Mouse (Mus musculus) layer of hippocampus, adult 9-10 months (tissue): Measurements from ENCODE around the gene Nfia.

Experiments
- DNase-seq: peaks from one replicate; pipeline ENCODE4 v3.0.0; 2022; ENCODE audit warnings: low spot score

Nfia gene

DNA sequence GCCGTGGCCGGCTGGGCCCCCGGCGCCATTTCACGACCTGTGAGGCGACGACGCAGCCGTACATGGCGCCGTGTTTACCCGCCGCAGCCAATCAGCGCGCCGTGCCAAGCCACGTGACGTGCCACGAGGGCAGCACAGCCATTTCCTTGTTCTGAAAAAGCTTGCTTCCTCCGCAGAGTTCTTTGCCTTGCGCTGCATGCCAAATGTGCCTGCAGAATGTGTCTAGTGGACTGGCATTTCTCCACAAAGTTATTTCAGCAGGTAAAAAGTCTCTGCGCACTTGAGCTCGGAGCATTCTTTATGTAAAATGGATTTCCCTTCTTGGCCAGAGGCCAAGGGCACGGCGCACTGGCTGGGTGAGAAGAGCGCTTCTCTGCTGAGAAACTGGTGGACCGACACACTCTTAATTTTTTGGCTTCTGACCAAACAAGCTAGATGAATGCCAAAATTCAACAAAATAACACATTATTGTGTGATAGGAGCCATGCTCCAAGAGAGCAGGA is 96.5 kb downstream of the Nfia start:
- DNase-seq = peak; percentile 92

DNA sequence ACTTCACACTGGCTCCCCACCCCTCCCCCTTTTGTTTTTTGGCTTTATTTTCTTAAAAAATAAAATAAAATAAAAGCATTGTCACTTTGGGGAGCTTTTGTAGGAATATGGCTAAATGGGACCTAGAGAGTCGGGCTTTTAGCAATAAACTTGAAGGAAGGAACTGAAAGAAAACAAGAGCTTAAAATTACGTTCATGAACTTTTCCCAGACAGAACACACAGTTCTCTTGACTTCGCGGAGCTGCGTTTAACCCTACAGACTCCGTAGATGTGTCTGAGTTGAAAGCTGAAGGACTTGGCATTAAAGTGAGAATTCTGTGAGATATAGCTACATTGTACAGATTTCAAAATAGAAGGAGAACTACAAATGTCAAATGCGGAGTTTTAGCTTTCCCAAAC is 96.9 kb downstream of the Nfia start:
- no peak for DNase-seq

DNA sequence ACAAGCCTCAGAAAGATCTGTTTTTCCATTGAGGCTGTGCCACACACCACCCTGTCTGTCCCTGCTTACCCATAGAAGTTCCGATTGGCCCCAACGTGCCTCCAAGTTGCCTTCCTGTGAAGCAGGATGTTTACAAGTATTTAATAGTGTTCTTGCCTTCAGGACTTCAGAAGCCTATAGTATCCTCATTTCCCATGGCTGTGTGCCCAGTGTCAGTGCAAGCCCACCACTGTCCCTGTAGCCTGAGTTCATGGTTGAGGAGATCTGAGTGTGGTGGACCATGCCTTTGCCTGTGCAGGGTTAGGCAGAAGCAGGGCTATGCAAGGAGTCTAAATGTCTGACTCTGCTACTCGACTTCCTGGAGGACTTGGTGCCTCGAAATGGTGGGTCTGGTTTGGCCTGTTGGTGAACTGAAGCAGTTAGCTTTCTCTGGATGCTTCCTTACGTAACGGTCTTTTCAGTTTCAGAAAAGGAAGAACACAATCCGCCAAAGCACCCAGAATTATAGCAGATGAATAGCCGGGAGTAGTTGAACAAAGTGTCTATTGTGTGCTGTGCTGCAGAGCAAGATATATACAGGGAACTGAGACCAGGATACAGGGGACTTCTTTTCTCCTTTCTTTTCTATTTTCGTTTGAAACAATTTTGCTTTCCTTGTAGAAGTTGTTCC is 99.4 kb downstream of the Nfia start:
- no peak for DNase-seq

DNA sequence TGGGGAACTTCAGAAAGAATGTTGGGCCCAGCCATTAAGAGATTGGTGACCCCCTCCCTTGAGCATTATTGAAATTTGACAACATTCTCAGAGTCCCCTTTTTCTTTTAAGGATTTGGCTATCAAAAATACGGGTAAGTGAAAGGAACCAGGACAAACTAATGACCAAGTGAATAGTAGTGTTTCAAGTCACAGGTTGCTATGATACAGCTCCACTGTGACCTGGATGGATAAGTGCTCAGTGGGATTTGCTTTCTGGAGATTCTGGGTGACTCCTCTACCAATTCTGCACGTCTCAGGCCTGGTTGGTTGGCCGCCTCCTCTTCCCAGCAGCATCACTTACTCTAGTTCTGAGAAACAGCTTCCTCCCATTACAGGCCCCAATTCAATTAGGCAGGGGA is 102.4 kb downstream of the Nfia start:
- no peak for DNase-seq

GRCm38 (mm10) chr4:97875901-97876300 is 103.4 kb downstream of the Nfia start:
- DNase-seq = no peak

GRCm38 (mm10) chr4:97879696-97880095 is 107.2 kb downstream of the Nfia start:
- DNase-seq = no peak

DNA sequence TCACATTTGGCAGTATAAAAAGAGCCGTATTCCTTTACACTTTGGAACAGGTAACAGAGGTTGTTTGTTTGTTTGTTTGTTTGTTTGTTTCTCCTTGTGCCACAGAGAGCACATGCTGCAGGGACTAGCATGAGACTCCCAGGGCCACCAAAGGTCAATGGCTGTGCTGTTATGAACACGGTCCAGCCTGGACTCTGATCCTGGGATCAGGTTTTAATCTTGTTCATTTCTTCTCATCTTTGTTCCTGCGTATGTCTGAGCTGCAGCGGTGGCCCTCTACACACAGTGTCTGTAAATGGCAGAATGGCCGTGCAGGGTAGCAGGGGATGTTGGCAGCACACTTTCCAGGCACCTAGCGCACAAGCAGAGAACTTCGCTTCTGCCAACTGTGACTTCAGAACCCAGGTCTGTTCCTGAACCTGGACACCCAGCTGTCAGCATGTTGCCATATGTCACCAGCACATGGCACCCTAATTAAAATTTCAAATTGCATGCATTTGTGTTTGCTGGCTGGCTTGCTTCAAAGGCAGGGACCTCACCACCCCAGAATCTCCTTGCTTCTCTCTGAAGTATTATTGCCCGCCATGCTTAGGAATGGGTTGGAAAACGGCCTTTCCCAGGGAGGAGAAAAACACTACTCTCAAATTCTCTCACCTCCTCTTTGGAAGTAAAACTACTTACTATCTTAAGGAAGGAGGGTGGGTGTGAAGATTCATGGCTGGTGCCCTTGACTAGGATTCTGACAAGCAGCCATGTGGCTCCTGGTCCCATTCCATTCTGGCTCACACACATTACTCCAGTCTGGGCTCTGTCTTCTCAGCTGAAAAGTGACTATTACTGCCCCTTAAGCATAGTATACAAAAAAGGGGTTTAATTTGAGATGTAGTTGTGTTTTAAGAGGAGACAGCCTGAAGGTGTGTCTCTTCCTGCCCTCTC is 107.9 kb downstream of the Nfia start:
- DNase-seq = peak; percentile 61

- no peak for DNase-seq
Observed at GRCm38 (mm10) chr4:97885574-97885973, 113.0 kb downstream of the Nfia start.

- no peak for DNase-seq
Observed at GRCm38 (mm10) chr4:97886220-97886619, 113.7 kb downstream of the Nfia start.

- no peak for DNase-seq
Observed at GRCm38 (mm10) chr4:97887228-97887627, 114.7 kb downstream of the Nfia start.

DNA sequence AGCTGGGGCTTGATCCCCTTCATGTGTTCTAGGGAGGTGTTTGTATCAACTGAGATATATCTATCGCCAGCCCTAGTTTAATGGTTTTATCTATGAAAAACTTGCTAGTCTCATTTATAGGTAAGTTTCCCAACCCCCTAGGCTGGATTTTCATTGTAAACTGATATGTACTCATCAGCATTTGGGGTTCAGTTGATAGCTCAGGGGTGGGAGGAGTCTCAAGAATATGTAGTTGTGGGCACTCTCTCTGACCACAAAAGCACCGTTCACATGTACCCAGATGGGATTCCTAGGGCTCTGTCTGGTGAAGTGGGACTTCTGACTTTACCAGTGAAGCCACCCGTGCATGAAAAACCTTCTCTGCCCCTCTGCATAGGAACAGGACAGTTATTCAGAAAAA is 118.5 kb downstream of the Nfia start:
- no peak for DNase-seq

GRCm38 (mm10) chr4:97891611-97892010 is 119.1 kb downstream of the Nfia start:
- no peak for DNase-seq

GRCm38 (mm10) chr4:97893915-97894884 is 121.7 kb downstream of the Nfia start:
- no peak for DNase-seq

DNA sequence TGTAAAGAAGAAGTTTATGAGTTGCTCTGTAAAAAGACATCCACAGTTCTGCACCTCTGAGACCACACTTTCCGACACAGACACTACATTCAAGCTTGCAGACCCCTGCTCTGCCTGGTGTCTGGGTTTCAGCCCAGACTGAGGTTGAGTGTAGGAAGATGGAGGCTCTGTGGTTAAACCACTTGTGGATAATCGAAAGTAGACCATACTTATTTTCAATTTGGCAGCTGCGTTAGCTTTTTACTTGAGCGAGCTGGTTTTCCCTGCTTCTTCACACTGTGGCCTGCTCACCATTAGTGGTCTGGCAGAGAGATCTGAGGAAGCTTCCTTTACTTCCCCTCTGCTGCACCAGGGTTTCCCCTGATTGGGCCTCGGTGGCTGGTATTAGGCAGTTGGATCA is 123.4 kb downstream of the Nfia start:
- no peak for DNase-seq

GRCm38 (mm10) chr4:97900256-97900944 is 127.9 kb downstream of the Nfia start:
- no peak for DNase-seq

DNA sequence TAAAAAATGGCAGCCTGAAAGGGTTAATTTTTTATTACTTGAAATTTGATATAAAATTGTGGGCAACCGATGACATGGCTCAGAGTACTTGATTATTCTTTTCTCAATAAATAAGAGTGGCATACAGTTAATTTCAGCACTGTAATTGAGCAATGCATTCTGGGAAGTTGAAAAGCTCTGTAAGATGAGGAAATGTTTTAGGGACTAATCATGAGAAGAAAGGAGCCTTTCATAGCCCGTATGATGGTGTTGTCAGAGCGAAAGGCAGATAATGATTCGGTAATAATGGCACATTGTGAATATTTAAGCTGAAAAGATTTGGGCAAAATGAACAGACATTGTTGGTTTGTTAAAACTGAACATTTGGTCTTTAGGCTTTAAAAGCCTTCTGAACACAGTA is 133.3 kb downstream of the Nfia start:
- no peak for DNase-seq

DNA sequence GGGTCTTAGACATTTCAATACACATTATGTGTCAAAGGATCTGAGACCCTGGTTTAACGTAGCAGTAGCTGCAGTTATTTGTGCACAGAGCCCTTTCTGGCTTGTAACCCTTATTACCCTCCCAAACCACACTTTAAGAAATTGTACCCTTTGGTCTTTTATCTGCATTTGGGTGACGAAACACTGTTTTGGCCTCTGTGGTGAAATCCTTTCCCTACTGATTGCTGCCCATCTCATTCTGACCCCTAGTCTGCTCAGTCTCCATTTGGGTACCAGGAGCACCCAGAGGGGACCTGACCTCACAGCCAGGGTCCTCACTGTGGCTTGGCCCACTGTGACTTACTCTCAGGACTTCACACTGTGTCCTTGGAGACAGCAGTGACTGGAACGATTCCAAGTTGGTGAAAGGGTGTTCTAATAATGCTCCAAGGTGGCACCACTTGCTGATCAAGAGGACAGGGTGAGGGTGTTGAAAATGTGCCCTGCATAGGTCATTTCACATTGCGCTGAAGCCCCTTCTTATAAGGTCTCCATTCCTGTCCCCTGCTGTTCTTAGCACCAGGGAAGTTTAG is 136.1 kb downstream of the Nfia start:
- no peak for DNase-seq

DNA sequence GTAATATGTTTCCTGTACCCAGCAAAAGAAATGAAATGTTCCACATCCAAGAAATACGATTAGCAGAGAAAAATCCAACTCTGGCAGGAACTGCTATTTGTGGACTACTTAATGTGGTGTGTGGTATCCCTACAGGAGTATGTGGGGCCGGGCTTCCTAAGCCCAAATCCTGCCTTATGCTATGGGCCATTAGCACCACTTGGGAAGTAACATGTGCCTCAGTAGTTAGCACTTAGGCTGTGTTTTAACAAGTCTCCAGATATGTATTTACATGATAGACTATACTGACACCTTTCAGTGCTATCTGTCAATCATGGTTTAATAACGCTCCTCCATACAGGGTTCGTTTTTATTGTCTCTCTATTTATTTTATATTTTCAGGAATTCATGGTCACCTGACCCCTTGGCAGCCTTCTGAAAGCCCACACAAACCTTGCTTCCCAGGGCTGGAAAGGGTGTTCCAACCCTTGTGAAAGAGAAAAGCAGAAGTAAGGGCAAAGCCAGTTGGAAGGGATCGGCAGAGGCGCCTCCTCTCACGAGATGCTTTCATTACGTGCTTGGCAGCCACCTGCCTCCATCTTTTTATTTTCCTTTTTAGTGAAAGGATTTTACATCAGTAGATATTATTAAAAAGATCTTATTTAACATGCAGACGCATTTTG is 137.7 kb downstream of the Nfia start:
- no peak for DNase-seq

- peak; percentile 59 for DNase-seq
Observed at GRCm38 (mm10) chr4:97910777-97911580, 138.4 kb downstream of the Nfia start.

DNA sequence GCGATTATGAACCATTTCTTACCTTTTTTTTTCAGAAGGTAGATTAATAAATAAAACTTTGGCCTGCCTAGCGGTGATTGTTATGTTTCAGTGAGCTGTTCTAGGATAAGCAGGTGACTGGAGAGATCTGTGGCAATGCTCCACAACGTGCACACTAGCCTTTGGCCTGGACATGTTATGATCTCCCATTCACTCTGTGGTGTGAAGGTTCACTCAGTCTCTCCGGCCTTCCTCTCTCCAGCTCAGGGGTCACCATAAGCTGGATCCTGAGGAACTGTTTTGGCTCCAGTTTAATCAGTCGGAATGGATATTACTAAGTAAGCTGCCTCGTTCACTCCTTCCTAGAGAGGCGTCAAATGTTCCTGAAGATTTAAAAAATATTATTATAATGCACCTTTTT is 139.2 kb downstream of the Nfia start:
- DNase-seq = no peak
